Mouse (Mus musculus) retina, postnatal 7 days (tissue): ENCODE results near the gene Pim3.

Experiments
- DNase-seq: peaks from one replicate; pipeline ENCODE4 v3.0.0-alpha.2; 2012; ENCODE audit warnings: low read depth, low spot score

The Pim3 gene

DNA sequence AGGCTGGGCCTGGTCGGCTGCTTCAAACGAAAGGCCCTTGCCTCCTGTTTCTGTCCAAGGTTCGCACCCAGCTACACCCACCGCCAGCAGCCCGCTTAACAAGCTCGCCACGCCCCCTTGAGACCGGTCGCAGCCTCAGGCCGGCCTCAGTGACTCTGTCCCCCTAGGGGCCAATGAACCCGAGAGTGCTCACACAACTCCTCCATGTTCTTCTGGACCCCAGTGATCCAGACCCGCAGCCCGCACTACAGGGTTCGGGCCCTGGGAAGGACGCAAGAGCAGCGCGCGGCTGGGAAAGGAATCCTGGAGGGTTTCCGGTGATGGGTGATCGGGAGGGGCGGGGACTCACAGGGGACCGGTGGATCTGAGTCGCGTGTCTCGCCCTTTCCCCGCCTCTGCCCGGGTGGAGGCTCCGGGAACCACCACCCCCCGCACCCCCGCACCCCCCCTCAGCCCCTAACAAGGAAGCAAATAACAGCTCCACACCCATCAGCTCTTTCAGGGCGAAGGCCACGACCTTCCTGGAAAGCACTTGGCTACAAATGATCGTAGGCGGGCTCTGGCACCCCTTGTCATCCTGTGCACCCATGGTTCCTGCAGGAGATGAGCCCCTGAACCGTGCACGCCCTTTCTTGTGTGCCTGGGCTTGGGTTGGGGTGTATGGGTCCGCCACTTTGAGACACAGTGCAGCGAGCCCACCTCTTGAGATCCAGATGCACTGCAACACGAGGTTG is 24.6 kb upstream of the Pim3 start:
- no peak for DNase-seq

DNA sequence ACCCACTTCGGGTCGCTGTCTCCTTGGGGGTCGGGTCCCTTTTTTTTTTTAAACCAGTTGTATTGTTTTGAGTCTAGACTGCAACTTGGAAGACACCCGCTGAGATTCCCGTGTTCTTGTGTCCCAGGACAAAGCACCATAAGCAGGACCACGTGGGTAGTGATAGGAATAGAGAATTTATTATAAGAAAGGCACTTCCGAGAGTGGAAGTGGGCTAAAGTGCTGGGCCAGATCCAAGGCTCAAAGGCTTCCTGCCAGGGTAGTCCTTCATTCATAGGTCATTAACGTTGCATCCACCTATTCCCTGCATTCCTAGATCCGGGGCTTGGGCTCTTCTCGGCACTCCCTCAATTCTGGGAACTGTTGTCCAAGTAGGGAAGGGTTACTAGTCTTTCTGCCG is 24.0 kb upstream of the Pim3 start:
- DNase-seq: no peak

DNA sequence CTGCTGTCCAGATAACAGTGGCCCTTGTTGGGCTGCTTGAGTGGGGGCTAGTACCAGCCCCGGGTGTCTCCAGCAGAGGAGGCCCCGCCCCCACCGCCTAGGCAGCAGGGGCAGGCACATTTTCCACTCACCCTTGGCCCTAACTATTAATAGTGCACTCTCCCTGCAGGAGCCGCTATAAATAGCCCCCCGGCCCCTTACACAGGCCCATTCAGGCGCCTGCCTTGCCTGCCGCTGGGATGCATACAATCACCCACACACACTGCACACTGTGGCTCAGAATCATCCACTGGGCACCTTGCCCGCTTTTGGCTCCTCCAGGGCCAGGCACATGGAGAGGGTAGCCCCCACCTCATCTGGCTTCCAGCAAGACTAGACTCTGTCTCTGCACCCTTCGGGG is 22.7 kb upstream of the Pim3 start:
- no peak for DNase-seq

DNA sequence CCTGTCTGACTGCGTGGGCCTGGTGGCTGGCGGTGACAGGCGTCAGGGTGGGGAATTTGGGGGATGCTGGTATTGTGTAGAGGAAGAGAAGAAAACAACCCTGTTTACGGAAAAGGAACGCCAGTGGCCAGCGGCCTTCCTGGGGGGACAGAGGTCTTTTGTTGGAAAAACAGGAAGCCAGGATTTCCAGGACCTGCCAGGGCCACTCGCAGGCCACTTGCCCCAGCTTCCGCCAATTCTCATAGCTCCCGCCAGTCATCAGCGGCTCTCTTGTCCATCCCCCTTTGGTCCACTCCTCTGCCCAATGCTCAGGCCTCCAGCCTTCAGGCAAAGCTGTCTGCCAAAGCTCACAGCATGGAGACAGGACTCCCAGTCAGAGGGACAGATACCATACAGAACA is 21.9 kb upstream of the Pim3 start:
- DNase-seq: no peak

DNA sequence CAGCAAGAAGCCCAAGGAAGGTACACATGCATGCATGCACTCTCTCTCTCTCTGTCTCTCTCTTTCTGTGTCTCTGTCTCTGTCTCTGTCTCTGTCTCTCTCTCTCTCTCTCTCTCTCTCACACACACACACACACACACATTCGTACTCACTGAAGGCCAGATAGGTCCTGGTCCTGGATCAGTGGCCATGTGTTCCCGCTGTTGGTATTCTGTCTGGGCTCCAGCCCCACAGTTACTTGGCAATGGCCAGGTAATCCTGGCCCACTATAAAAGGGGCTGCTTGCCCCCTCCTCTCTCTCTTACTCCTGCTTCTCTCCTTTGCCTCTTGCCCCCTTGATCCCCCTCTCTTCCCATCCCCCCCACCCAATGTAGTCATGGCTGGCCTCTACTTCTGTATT is 20.8 kb upstream of the Pim3 start:
- DNase-seq: no peak

DNA sequence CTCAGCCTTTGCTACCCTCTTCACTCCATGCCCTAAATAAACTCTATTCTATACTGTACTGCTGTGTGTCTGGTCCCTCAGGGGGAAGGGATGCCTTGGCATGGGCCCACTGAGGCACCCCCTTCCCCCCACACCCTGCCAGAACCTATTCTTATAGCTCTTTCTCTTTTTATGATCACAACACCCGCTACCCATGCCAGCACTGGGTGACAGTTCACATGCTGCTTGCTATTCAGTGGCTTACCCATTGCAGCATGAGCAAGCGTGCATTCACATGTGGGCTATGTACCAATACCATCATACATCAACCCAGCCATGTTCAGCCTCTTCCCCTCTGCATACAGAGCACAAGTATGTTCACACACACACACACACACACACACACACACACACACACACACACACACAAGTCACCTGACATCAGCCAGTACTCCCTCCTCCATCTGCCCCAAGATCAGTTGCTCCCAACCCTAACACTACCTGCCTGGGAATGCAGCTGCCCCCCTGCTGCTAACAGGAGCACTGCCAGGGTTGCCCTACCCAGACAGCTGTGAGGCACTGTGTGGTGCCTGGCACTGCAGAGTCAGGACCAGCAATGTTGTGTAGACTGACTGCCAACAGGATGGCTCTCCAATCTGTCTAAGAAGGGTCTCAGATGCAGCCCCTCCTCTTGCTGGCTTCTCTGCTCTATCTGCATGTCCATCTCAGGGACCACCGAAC is 20.2 kb upstream of the Pim3 start:
- no peak for DNase-seq

DNA sequence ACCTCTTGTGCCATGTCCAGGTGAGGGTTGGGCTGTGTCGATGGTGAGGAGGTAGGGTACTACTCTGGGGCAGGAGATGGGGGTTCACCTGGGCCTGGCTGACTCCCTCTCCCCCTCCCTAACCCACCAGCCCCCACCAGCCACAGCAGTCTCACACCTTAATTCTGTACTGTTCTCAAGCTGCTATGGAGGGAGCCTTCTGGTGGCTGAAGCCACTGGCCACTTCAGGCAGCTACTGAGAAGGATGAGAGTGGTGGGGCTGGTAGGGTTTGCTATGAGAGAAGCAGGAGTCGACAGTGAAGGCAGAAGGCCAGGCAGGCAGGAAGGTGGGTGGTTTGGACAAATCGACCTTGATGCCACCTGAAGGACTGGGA is 19.7 kb upstream of the Pim3 start:
- no peak for DNase-seq

DNA sequence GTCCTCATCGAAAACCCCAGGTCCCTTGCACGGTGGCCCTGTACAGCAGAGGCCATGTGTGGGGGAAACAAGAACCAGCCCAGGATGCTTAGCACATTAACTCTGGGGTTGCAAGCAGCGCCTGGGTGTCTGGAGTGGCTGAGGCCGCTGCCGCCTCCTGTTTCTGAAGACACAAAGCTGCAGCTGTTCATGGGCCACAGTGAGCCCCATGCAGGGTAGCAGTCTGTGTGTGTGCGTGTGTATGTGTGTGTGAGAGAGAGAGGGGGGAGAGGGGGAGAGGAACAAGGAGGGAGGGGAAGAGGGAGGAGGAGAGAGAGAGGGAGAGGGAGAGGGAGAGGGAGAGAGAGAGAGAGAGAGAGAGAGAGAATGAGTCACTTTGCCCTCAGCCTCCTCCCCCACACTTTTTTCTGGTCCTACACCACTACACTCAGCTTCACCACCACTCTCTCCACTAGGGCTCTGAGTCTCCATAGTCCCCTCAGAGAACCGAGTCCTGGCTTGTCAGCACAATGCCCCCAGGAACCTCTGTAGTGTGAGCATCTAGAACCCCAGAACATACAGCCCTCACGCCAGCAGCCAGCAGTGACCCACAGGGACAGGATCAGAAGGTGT is 18.4 kb upstream of the Pim3 start:
- no peak for DNase-seq

DNA sequence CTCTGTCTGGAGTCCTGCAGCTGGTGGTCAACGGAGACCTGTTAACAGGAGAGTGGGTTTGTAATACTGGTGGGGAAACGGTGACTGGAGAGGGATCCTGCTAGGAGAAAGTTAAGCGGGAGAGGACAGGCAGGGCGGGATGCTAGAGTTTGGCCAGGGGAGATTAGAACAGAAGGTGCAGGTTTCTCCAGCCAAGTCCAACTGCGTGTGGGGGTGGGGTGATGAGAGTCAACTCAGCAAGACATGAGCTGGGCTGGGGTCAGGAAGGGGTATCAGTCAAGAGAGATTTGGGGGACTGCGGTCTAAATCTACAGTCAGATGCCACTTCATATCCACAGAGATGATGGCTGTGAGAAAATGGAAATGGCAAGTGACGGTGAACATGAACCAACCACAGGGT is 17.0 kb upstream of the Pim3 start:
- no peak for DNase-seq

DNA sequence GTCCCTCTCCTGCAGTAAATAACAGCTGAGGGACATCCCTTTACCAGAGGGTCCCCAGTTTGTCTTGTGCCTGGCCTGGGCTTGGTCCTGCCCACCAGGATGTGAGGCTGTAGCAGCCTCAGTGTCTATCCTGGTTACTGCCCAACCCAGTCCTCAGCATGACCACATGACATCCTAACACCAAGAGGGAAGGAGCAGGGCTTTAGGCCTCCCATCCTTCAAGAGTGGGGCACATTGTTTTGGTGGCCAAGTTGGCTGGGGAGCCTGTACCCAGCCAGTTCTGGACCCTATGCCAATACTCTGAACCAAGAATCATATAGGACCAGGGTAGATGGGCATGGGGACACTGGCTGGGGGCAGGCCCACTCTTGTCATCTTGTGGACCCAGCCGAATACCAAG is 13.3 kb upstream of the Pim3 start:
- DNase-seq: no peak

DNA sequence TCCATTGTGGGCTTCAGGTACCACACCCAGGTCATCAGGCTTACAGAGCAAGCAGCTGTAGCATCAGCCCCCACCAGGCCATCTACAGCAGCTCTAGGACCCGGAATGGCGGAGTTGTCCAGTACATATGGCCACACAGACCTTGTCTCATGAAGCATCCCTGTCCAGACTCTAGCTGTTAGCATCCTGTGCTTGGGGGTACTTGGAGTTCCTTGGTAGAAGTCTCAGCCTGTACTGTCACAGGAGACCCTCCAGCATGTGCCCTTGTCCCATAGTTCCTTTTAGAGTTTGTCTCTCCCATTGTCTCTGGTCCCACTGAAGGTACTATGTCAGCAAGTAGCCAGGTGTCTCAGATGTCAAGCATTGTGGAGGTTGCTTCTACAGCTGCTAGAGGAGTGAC is 12.4 kb upstream of the Pim3 start:
- DNase-seq: no peak

DNA sequence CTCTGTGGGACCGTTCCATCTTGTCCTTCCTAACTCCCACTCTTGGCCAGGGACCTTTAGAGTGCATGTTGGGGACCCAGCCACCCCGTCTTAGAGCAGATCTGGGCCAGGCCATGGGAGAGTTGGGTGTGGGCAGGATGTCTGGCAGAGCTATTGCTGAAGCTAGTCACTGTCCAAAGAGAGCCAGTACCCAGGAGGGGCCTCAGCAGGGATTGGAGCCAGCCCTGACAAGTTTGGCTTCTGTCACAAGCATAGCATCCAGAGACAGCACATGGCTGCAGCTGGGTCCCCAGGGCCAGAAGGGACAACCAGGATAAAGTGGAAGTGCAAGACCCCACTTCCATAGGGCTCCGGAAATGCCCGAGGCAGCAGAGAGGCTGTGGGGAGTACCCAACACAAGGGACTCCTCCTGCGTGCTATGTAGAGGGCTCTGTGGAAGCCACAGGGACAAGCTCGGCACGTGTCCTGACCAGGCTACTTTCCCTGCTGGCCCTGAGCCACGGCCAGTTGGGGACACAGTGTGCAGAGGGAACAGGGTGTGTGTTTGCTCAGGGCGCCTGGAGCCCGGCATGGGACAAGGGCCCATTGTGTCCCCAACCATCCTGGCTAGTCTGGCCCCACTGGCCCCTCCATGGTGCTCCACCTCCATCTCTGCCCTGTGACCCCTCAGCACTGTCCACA is 11.7 kb upstream of the Pim3 start:
- DNase-seq: no peak

DNA sequence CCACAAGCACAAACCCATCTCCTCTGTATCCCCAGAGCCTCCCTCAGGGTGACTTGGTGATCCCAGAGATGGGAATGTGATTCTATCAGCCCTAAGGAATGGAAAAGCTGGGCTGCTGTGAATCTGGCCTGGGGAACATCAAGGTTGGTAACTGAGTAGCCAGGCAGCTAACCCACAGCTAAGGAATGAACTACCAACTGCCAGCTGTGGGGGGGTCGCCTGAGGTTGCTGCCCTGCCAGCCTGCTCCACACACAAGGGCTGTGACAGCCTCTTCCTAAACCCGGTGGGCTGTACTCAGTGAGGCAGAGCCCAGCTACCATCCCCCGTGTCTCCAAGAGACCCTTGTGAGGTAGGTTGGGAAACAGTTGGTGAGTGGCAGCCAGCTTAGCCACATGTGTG is 10.9 kb upstream of the Pim3 start:
- DNase-seq: no peak

DNA sequence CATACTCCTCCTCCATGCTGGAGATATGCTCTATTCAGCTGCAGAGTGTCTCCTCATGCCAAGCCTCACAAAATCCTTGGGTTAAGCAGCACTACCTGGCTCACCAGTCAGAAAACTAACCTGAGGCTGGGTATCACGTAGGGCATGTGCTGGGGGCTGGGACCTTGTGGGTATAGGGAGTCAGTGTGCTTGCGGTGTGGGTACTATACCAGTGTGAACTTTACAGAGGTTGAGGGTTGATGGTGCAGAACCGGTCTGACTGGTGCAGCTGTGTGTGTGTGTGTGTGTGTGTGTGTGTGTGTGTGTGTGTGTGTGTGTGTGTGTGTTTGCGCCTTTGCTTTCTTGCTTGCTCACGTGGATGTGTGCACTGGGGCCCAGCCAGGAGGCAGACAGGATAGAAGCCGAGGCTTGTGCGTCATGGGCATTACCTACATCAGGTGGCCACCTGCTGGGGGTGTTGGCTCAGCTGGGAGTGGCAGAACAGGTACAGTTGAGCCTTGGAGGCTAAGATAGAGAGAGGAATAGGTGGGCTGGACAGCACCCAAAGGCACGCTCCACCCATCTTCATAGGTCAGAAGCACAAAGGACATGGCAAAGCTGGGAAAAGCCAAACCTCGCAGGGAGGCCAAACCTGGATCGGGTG is 10.4 kb upstream of the Pim3 start:
- no peak for DNase-seq

DNA sequence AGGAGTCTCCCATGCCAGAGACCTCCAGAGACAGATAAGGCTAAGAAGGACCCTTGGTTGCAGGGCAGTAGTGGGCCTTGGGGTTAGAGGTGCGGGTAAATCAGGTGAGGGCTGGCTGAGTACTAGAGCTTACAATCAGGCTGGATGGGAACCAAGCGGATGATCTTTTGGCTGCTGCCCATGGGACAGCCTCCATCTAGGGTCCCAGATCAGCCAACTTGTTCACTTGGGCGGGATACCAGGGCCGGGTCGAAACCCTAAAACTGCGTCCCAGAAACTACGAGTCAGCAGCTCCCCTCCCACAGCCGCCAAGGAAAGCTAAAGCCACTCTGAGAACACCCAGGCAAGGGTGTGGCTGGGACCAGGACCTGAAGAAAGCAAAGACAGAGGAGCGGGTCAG is 8.9 kb upstream of the Pim3 start:
- DNase-seq: no peak

DNA sequence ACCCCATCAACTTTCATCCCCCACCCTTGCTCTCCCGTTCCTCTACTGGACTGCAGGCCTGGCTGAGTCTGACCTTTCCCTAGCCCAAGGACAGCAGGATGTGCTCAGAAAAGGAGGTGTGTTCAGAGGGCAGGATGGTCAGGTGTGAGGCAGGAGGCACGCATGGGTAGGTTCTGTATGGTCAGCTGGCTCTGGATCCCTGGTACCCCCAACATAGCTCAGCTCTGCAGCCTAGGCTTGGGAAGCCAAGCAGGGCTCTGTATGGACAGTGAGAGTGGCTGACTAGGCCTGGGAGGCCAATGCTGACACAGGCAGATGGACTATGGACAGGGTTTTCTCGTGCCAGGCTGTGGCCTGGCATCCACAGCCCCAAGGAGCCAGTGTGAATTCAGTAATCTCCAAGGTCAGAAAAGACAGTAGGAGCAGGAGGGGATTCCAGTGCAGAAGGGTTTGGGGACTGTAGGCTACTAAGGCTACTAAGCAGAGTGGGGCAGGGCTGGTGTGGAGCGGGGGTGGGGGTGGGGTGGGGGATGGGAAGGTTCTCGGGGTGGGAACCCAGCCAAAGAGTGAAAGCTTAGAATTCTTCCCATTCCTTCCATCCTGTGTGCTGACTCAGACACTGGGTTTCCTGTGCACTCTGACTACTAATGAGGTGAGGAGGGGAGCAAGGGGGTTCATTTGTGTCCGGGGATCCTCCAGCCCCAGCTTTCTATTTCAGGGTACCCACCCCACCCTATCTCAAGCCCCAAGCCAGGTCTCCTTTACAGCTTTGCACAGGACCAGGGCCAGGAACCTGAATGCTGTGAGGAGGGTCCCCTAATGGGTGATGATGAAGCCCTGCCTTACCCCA is 7.6 kb upstream of the Pim3 start:
- DNase-seq: no peak

DNA sequence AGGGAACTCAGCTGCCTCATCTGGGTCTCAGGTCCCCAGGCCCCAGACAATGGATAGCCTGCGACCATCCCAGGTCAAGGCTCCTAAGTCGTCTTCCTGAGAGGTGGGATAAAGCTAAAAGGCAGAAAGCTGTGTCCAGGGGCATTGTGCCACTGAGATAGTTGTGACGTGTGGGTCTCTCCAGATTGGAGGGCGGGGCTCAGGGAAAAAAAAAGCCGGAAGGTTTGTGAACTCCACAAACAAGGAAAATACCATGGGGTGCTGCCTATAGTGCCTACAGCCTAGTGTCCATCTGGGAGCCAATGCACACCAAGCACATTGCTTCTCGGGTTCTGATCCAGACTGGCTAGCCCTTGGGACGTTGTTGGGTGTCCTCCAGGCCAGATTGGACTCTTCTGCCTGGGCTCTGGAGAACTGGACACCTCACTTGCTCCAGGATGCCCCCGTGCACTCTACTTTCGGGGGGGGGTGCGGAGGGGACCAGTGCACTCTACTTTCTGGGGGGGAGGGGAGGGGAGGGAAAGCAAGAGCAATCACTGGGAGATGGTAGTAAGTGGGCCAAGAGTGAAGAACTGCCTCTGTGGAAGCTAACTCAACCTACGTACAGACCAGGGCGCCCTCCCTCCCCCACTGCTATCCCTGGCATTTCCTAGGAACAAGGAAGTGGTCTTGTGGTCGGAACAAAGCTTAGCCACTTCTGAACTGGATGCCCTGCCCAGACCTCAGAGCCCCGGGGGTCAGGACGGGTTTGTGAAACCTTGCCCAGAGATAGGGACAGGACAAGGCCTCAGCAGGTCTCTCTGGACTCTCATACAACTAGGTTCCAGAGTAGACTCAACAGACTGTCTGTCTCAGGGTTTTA is 6.8 kb upstream of the Pim3 start:
- DNase-seq: no peak

DNA sequence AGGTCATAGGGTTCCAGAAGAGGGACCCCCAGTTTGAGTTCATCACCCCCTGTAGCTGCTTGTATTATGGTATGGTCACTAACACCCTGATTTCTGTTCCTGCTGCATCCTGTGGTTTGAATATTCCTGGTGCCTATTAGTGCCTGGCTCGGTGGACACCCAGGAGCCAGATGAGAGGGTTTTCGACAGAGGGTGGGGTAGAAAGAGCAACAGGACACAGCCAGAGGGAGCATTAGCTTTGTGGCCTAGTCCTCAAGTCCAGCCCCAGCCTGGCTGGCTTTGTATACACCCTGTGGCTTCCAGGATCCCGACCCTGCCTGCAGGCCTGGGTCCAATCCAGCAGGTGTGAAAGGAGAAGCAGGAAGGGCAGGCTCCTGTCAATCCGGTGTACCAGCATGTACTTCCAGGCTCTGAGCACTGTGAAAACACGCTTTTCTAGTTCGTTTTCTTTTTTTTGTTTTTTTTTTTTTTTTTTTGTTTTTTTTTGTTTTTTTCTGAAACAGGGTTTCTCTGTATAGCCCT is 6.0 kb upstream of the Pim3 start:
- no peak for DNase-seq

DNA sequence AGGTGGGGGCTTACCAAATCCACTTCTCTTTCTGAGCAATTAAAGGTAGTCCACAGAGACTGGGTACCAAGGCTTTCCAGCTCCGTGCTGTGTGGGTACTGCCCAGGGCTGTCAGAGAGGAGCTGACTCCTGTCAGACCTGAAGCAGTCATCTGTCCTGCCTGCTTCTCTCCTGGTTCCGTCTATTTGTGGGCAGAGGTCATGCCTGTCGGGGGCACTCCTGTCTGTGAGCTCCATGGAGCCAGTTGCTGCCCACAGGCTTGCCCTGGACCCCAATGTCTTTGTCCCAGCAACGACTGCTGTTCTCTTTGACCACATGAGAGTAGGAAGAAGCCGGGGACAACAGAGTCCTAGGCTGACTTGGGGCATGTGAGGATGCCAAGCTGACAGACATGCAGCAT is 5.4 kb upstream of the Pim3 start:
- DNase-seq: no peak

DNA sequence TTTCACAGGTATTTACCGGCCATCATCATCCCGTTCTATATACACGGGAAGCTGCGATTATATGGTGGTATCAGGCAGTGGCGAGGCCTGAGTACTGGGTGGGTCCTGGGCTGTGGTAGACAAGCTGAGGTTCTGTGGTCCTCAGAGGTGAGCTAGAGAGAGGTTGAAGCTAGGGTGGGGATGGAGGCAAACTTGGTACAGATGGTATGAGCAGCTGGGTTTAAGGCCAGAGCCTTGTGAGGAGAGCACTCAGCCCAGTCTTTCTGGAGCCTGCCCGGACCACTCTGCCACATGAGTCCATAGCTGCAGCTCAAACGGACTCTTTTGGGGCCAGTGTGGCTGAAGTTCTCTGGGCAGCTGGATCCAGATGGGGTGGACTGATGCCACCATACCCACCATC is 4.6 kb upstream of the Pim3 start:
- DNase-seq: no peak
